Mouse (Mus musculus) embryonic fibroblast, embryonic 13.5 days (primary cell): ENCODE results near the gene Gpr146. TPM values are rescaled to one million over a fixed set of nuclear protein-coding genes. Genes with fewer than 3 reads are reported as not detected.

ENCODE experiments used
- H3K27ac ChIP-seq: 2 replicates; pipeline ENCODE4 v1.5.1; 2012; ENCODE audit warnings: low read length, control low read depth, inconsistent platforms; ENCODE audit not compliant: insufficient read depth
- H3K4me1 ChIP-seq: 2 replicates; pipeline ENCODE4 v1.6.1; 2011; ENCODE audit warnings: low read length; ENCODE audit not compliant: control insufficient read depth, insufficient read depth
- H3K4me3 ChIP-seq: 2 replicates; pipeline ENCODE4 v1.5.1; 2011; ENCODE audit warnings: mild to moderate bottlenecking, control low read depth, low read length; ENCODE audit not compliant: insufficient read depth
- CTCF ChIP-seq: IDR thresholded peaks from 2 replicates; pipeline ENCODE4 v1.5.1; 2011; ENCODE audit warnings: mild to moderate bottlenecking, control low read depth, low read length, moderate library complexity, borderline replicate concordance; ENCODE audit not compliant: insufficient read depth
- POLR2A ChIP-seq: IDR thresholded peaks from 2 replicates; pipeline ENCODE4 v1.6.1; 2011; ENCODE audit warnings: low read depth, mild to moderate bottlenecking, control low read depth, low read length, moderate library complexity
- polyA plus RNA-seq: library from polyadenylated mRNA; stranded (reverse); fragments of >200 nt; gene quantifications from 2 replicates; pipeline ENCODE4 v1.2.4, GENCODE M21; 2011; ENCODE audit warnings: low read depth; ENCODE audit not compliant: missing spikeins, insufficient read length

The Gpr146 gene
- polyA plus RNA-seq, 1 experiment = 0.88 TPM

DNA sequence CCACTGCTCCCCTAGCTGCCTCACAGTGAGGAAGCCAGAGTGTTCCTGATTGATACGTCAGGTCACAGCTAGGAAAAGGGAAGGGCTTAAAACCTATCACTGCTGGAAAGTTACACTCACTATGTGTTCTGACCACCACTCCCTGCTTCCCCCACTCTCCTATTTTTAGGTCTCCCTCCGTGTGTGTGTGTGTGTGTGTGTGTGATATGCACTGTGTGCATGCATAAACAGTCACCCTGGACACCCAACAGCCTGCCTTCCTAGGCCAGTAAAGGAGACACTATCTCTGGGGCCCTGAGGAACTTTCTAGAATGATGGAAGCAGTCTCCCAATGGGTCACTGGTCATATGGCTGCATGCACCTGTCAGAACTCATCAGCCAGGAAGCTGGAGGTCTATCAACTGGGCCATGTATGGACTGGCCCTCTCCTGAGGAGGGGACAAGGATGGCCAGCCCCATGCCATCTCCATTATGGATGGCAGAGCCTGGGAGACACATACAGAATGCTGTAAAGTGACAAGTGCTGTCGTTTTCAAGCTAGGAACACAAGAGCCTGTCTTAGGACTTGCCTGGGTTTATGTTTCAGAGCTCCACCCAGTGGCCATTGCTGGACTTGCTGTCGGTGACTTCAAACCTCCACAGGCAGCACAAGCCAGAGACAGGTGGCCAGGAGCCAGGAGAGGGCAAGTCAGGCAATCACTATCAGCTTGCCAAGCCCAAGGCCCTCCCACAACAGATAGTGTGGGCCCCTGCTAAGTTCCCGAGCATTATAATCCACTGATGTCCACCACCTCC is 20.7 kb downstream of the Gpr146 start:
- Histone ChIP-seq H3K27ac (no peak overlapping the region), H3K4me1 (no peaks in the 10 kb centered on the region), H3K4me3 (no peak overlapping the region)
- no peak for TF ChIP-seq POLR2A
- TF ChIP-seq CTCF = peak; percentile 49

DNA sequence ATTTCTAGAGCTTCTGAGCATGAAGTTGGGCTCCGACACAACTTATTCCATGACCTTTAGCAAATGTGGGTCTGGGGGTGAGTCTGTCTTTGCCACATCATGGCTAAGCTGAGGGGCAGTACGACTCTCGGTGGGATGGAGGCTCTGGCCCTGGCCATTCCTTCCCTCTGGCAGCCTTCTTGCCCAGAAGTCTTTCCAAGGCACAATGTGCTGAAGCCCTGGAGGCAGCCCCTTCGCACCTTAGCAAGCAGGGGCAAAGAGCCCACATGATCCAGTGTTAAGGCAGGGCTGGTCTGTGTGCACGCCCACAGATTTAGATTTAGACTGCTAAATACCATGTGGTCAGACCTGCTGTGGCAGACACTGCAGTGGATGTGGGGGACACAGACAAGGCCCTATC is 21.3 kb downstream of the Gpr146 start:
- H3K4me1 ChIP-seq = no peaks in the 10 kb centered on the region
- H3K27ac ChIP-seq = no peak overlapping the region
- TF ChIP-seq CTCF (no peak), POLR2A (no peak)
- no peak overlapping the region for H3K4me3 ChIP-seq

DNA sequence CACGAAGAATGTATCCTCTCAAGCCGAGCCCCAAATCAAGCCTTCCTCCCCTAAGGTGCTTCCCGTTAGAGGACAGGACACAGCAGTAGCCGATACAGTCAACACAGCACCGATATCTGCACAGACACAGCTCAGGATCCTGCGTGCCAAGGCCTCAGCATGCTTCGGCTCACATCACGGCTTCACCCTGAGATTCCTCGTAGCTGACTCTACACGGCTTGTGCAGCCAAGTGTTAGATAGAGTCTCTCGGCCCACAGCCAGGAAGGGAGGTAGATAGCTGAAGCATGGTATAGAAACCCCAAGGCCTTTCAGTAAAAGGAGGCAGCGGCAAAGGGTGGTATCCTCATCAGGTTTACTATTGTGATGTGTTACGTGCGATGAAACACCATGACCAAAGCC is 22.5 kb downstream of the Gpr146 start:
- Histone ChIP-seq H3K4me1 (no peaks in the 10 kb centered on the region), H3K4me3 (no peak overlapping the region), H3K27ac (no peak overlapping the region)
- no peak for TF ChIP-seq POLR2A
- no peak for TF ChIP-seq CTCF

DNA sequence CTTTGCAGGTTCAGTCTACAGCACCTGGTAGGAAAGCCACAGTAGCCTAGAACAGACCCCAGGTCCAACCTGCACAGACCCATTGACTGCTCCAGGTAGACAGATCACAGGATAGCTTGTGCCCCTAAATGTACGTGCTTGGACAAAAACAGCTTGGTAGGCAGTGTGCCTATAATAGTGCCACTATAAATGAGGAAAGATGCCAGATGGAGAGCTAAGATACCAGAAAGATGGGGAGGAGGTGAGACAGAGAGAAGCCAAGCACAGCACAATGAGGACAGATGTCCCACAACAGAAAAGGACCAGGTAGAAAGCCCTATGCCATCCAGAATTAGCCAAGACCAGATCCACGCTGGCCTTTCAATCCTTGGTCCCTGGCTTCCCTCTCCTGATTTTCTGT is 24.6 kb downstream of the Gpr146 start:
- TF ChIP-seq POLR2A (no peak), CTCF (no peak)
- Histone ChIP-seq H3K27ac (no peak overlapping the region), H3K4me3 (no peak overlapping the region), H3K4me1 (0 out of 2 replicates have a peak, but pooled peaks cover under 1% of the 10 kb centered on the region)

DNA sequence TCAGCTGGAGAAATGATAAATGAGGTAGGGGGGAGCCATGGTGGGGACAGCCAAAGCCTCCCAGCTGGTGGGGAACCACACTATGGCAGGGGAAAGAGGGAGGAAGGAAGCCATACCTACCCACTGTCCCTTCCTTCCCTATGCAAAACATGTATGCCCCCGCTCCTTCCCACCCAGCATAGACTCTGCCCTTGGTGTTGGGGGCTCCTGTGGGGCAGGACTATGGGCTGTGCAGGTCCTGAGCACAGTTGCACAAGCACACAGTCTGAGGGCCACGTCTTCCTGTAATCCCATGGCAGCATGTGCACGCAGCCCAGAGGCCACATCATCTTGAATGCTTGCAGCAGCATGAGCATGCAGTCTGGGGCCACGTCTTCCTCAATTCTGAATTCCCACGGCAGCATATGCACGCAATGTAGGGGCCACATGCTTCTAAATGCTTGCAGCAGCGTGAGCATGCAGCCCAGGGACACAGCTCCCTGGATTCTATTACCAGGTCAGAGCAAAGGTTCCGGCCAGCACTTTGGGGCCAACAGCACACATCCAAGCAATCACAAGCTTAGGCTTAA is 26.3 kb downstream of the Gpr146 start:
- H3K27ac ChIP-seq = no peak overlapping the region
- H3K4me3 ChIP-seq = no peak overlapping the region
- 0 out of 2 replicates have a peak, but pooled peaks cover 3% of the 10 kb centered on the region for H3K4me1 ChIP-seq
- TF ChIP-seq POLR2A (no peak), CTCF (no peak)

DNA sequence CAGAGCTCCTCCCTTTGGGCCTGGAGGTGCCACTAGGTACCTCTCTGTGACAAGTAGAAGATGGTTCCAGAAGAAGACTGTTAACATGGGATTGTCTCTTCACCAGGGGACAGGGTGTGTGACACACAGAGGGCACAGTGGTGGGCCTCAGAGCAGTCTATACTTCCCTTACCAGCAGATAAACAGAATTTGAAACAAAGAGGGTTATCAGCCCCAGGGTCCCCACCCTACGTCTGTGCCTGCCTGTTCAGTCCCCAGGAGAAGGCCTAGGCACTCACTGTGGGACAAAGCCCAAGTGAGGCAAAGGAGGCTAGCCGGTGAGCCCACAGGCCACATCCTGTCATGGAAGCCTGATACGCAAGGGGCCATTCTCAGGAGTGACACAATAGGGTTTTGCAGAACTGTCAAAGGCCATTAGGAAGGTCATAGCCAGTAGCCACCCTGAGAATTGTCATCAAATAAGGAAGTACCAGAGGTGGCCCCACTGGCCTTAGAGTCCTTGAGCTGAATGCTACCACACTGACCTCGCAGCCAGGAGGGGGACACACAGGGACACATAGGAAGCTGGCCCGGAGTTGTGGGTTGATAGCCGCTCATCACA is 27.4 kb downstream of the Gpr146 start, which contains the start of gene C130050O18Rik:
TSS of gene C130050O18Rik (plus strand) at position 480 of the 601 bp plus-strand sequence.
- H3K4me3 ChIP-seq = no peak within 1 kb of the TSS
- H3K4me1 ChIP-seq = 0 out of 2 replicates have a peak, but pooled peaks cover 3% of the 10 kb centered on the region
- no peak within 1 kb of the TSS for H3K27ac ChIP-seq
- TF ChIP-seq CTCF (no peak), POLR2A (no peak)

DNA sequence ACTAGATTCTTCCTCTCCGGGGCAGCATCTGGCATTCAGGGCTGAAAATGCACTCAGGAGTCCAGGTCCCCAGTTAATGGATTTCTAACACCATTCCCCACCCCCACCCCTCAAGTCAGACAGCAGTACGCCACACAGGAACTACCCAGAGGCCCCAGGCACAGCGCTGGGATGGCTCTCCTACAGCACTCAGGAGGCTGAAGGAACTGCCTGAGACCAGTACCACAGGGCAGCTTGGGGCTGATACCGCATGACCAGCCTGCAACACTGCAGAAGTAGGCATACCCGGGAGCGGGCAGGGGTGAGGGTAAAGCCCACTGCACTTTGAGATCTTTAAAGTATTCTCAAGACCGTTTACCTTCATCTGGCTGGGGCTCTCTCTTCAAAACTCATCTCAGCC is 28.0 kb downstream of the Gpr146 start:
- no peak overlapping the region for H3K27ac ChIP-seq
- 0 out of 2 replicates have a peak, but pooled peaks cover 3% of the 10 kb centered on the region for H3K4me1 ChIP-seq
- no peak for TF ChIP-seq POLR2A
- no peak for TF ChIP-seq CTCF
- H3K4me3 ChIP-seq = no peak overlapping the region

DNA sequence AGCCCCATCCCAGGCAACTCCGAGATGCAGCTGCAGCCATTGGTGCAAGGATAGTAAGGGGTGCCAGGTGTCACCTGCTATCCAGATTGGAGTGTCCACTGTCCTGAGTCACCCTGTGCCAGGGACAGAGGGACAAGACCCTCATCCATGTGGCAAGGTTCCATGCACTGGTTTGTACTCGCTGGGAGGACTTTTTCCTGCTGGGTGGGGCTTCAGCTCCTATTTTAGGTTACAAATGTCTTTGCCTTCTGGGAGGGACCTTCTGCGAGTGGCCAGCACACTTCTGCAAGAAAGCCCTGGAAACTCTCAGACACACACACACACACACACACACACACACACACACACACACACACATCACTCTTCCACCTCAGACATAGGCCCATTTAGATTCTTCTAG is 28.5 kb downstream of the Gpr146 start:
- Histone ChIP-seq H3K4me1 (0 out of 2 replicates have a peak, but pooled peaks cover 3% of the 10 kb centered on the region), H3K4me3 (no peak overlapping the region), H3K27ac (no peak overlapping the region)
- TF ChIP-seq CTCF (no peak), POLR2A (no peak)

DNA sequence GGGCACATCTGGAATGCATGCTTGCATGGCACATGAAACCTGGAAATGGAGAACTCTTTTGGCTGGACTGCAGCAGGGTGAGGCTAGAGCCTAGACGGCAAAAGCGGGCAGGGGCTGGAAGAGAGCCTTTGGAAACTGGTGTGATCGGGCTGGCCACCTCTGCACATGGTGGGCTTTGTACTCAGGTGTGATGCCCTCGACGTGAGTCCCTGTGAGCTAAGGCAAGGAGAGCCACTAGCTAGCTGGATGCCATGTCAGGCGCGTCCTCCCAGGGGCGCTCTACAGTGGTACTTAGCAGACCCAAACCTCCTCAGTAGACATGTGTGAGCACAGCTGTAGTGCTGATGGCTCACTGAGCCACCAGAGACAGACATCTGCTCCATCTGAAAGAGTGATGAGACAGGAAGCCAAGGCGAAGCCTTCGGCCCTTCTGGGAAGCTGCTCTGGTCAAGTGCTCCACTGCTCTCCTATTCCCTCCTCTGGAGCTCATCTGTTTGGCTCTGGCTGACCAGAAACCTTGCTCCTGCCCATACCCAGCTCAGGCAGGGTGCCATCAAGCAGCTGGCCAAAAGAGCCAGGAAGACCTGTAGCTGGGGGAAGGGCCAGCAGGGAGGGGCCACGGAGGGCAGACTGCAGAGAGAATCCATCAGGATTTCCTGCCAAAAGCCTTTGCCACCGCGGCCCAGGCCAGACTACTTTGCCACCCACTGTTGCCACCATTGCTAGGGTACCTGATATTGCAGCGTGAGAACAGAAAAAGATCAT is 29.8 kb downstream of the Gpr146 start:
- no peak overlapping the region for H3K27ac ChIP-seq

DNA sequence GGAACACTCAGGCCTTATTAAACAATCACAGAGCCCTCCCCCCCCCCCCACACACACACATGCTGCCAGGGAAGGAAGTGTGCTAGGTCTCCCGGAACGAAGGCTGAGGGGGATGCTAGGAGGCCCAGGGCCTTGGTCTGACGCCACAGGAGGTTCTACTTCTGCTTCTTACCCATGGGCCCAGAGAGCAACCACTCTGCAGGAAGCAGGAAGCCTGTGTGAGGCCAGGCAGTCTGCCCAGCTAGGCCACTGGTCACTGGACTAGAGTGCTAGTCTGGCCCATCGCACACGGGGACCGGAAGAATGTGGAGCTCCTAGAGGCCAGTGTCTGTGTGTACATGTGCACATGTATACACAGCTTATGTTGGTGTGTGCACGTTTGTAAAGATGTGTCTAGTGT is 31.0 kb downstream of the Gpr146 start:
- Histone ChIP-seq H3K4me3 (no peak overlapping the region), H3K4me1 (0 out of 2 replicates have a peak, but pooled peaks cover 3% of the 10 kb centered on the region), H3K27ac (no peak overlapping the region)
- TF ChIP-seq POLR2A (no peak), CTCF (no peak)

More for the DNA sequence above, 29.8 kb downstream of the Gpr146 start:
- H3K4me1 ChIP-seq = 0 out of 2 replicates have a peak, but pooled peaks cover 3% of the 10 kb centered on the region
- TF ChIP-seq CTCF = no peak
- TF ChIP-seq POLR2A = no peak
- H3K4me3 ChIP-seq = no peak overlapping the region
